Mouse (Mus musculus) layer of hippocampus, adult 2 months (tissue): Measurements from ENCODE around the gene Agmat. TPM values are rescaled to one million over a fixed set of nuclear protein-coding genes. Genes with fewer than 3 reads are reported as not detected.

Experiments
- DNase-seq, 2 experiments: peaks; one replicate each; pipeline ENCODE4 v3.0.0; 2022; ENCODE audit warnings: low spot score in 2 of 2
- H3K27ac ChIP-seq: fragments of 200-600 bp; 2 replicates; pipeline ENCODE4 v1.8.1; 2022
- H3K4me3 ChIP-seq: fragments of 200-600 bp; 2 replicates; pipeline ENCODE4 v1.8.1; 2022; ENCODE audit warnings: mild to moderate bottlenecking
- CTCF ChIP-seq: fragments of 200-600 bp; conservative IDR thresholded peaks from 2 replicates; pipeline ENCODE4 v1.8.1; 2022; ENCODE audit warnings: antibody characterized with exemption, mild to moderate bottlenecking, moderate library complexity
- total RNA-seq, 2 experiments: library from RNA; stranded (reverse); gene quantifications; 2 replicates each; pipeline ENCODE4 v1.2.3; 2021

Gene Agmat
- total RNA-seq, 2 experiments from 2014 or later: not detected

DNA sequence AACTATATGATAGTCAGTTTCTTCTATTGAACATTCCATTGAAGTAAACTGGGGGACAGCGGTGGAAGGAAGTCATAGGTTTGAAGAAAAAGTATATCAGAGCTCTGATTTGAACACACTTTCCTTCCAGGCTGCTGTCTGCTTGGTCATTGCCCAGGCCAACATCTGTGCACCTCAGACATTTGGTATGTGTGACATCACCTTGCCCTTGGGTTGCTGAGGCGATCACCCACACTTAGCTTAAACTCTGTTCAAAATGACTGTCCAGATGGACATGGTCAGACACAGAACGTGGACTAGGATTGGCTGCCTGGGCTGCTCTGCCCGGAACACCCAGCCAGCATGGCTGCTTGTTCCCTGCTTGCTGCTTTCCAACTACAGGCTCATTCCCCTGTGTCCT is 4.1 kb upstream of the Agmat start:
- DNase-seq: no peak
- no peak overlapping the region for H3K4me3 ChIP-seq
- TF ChIP-seq CTCF: no peak
- H3K27ac ChIP-seq: no peak overlapping the region

DNA sequence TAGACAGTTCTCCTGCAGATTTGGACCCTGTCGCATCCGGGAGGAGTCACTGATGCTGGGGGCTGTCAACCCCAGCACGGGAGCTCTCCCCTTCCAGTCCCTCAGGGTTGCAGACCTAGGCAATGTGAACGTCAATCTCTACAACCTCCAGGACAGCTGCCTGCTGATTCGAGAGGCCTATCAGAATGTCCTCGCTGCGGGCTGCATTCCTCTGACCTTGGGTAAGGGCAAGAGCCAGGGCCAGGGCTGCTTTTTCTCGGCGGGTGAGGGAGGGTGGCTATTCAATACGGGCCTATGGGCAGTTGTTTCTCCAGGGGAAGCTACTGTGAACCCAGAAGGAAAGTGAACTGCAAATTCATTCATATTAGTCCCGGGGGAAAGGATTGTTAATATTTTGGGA is 3.1 kb downstream of the Agmat start:
- no peak for DNase-seq
- H3K27ac ChIP-seq: no peak overlapping the region
- H3K4me3 ChIP-seq: no peak overlapping the region
- no peak for TF ChIP-seq CTCF

DNA sequence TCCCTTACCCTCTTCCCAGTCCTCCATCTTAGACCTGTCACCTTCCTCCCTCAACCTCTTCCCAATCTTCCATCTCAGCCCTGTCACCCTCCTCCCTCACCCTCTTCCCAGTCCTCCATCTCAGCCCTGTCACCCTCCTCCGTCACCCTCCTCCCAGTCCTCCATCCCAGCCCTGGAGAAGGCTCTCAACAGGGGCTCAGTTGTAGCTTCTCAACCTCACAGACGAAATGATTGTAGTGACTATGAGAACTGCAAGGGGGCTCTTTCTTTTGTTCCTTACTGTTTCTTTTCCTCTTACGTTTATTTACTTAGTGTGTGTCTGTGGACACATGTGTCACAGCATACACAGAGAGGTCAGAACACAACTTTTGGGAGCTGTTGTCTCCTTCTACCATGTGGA is 4.4 kb downstream of the Agmat start:
- no peak for TF ChIP-seq CTCF
- H3K4me3 ChIP-seq: no peak overlapping the region
- DNase-seq: no peak
- peak overlapping the region; percentile 12; the same call in 1 of the 2 replicates for H3K27ac ChIP-seq

DNA sequence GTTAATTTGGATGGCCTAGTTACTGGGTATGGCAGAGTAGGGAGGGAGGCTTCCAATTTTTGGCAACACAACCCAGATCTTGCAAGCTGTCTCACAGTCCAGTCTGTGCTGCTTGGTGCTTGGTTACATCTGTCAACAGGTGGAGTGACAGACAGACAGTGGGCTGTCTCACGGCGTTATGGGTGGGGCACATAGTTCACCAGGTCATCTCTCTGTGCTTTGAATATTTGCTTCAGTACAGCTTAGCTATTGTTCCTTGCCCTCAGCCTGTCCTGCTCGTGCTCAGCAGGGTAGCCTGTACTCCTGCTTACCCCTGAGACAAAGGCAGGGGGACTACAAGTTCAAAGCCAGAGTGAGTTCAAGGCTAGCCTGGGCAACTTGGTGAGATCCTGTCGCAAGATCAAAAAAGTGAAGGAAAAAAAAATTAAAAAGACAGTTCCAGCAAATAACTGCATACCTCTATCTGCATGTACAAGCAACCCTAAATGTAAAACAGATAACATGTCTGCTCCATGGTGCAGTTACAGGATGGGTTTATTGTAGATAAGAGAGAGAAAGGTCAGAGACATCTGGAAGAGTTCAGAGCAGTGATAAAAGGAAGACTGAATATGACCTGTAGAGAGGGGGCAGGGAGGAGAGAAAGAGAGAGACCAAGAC is 5.1 kb downstream of the Agmat start:
- no peak overlapping the region for H3K4me3 ChIP-seq
- no peak for TF ChIP-seq CTCF
- H3K27ac ChIP-seq: peak overlapping the region; percentile 12; the same call in 1 of the 2 replicates
- no peak for DNase-seq

DNA sequence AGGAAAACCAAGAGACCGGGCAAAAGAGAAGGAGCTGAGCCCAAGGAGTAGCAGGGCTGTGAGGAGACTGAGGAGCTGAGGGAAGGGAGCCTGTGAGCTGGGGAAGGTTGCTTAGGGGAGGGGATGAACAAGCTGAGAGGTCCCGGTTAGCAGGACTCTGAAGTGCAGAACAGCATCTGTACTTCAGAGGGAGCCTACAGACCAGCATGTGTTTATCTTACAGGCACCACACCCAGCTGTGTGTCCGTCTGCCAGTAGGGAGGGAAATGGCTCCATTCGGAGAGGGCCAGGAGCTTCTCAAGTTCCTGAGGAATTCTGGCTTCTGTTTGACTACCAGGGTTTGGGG is 5.6 kb downstream of the Agmat start:
- no peak overlapping the region for H3K4me3 ChIP-seq
- no peak for TF ChIP-seq CTCF
- DNase-seq: no peak
- peak overlapping the region; percentile 12; the same call in 1 of the 2 replicates for H3K27ac ChIP-seq

DNA sequence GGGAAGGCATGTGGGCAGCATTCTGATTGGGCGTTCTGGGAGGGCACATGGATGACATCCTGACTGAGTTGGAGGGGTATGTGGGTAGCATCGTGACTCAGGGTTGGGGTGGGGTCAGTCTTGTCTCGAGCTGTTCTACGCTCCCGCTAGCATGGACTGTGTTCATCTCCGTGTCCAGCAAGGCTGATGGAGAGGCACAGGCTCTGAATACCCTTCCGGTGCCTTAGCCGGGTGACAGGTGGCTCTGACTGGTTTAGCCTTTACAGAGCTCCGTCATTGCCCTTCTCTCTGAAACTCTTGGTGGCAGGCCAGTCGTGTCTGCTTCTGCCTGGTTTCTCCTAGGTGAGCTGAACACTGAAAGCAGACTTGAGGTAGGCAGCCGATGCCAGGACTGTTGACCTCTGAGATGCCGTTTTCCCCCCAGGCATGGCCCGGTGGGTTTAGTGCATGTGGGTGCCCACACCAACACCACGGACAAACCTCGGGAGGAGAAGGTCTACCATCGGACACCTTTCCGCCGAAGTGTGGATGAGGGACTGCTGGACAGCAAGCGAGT is 9.0 kb downstream of the Agmat start:
- no peak for DNase-seq
- Histone ChIP-seq H3K4me3 (no peak overlapping the region), H3K27ac (no peak overlapping the region)
- no peak for TF ChIP-seq CTCF

DNA sequence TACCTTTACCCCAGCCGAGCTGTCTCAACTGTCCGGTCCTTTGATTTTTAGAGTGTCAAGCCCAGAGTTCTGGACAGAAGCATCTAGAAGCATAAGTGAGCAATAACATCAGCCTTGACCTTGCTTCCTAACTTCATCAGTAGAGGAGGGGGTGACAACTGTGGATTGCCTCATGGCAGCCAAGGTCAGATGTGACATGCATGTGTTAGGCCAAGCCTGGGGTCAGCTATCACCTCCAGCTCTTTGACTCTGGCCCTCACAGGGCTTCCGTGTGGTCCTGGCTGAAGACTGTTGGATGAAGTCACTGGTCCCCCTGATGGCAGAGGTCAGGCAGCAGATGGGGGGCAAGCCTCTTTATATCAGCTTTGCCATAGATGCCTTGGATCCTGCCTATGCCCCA is 10.7 kb downstream of the Agmat start:
- no peak for DNase-seq
- no peak overlapping the region for H3K4me3 ChIP-seq
- no peak overlapping the region for H3K27ac ChIP-seq
- no peak for TF ChIP-seq CTCF

DNA sequence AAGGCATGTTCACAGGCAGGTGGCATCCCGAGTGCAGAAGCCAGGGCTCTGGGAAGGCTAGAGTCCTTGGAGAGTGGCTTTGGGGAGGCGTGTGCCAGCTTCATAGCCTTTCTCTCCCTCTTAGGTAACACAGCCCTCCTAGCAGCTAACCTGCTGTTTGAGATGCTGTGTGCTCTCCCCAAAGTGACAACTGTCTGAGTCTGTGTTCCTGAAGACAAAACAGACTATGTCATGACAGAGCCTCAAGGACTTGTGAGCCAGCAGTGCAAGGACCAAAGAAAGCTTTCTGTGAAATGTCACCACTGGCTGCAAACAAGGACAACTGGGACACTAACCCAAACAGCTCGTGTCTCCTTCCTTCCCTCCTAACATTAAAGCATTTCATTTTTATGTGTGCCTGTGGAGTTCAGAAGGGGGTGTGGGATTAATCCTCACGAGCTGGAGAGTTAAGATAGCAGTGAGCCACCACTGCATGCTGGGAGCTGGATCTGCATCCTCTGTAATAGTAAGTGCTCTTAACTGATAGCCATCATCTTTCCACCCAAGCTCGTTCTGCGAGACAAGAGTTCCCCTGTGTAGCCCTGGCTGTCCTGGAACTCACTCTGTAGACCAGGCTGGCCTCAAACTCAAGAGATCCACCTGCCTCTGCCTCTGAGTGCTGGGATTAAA is 12.5 kb downstream of the Agmat start:
- no peak for TF ChIP-seq CTCF
- no peak for DNase-seq
- H3K4me3 ChIP-seq: no peak overlapping the region
- H3K27ac ChIP-seq: no peak overlapping the region

DNA sequence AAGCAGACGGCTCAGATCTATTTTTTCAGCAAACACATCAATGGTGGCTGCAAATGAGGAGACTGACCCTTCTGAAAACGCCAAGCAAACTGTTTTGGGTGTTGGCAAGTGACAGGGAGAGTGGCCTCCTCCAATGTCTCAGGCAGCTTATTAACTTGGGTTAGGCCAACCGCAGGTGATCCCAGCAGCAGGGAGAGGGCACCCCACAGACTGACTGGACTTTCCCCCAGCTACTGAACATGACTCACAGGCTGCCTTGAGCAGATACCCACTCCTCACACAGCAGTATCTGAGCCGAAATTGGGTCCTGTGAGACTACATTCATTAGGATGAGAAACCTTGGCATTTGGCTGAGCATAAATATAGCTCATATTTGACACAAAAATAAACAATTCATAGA is 14.5 kb downstream of the Agmat start:
- DNase-seq: no peak
- H3K4me3 ChIP-seq: no peak overlapping the region
- no peak overlapping the region for H3K27ac ChIP-seq
- no peak for TF ChIP-seq CTCF

DNA sequence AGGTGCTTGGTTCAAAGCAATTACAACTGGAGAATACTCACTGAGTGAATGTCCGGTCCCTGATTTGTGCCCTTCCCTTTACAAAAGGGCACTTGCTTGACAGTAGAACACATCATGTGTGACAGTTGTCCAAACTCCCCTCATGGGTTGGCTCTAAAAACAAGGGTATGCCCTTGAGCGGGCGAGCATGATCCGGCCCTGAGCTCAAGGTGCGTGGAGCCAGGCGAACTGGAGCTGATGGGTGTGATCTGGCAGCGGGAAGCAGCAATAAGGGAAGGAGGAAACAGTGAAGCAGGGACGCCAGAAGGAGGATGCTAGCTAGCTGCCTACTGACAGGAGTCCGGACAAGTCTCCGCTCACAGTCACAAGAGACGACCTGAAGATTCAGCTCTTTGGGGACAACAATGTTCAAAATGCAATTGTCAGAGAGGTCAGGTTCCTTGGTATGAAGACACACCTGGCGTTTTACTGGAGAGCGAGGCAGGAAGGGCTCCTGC is 15.7 kb downstream of the Agmat start:
- DNase-seq: no peak
- Histone ChIP-seq H3K4me3 (no peak overlapping the region), H3K27ac (no peak overlapping the region)
- no peak for TF ChIP-seq CTCF

DNA sequence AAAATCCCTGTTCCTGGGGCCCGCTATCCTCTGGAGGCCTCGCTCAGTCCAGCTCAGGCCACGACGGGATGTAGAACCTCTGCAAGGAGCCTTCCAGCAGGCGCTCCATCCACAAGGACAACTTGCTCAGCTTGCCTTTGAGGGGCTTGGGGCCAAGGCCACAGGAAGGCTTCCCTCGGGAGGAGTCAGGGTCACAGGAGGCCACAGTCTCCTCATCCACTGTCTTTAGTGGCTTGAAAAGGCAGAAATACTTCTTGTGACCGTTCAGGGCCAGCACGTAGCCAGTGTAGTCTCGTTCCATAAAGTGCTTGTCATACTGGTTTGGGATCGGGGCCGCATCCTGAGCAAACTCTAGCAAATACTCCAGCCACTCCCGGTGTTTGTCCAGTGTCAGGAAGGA is 17.0 kb downstream of the Agmat start:
- DNase-seq: no peak
- TF ChIP-seq CTCF: no peak
- Histone ChIP-seq H3K4me3 (no peak overlapping the region), H3K27ac (no peak overlapping the region)

DNA sequence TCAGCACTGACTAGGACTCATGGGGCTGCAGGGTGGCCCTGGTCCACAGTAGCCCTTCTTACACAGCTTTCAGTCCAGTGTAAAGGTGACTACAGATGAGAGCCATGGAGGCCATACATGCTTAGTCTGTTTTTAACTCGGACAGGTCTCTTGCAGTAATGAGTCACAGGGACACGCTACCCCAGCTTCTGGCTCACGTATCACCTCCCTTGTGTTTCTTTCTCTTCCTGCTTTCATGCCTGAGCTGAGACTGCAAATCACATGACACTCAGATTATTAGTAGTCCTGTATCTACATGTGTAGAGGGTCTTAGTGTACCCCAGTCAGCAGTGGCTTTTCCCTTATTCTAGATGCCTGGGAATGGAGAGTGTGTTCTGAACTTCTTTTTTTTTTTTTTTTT is 18.5 kb downstream of the Agmat start:
- TF ChIP-seq CTCF: no peak
- Histone ChIP-seq H3K4me3 (no peak overlapping the region), H3K27ac (no peak overlapping the region)
- DNase-seq: no peak

DNA sequence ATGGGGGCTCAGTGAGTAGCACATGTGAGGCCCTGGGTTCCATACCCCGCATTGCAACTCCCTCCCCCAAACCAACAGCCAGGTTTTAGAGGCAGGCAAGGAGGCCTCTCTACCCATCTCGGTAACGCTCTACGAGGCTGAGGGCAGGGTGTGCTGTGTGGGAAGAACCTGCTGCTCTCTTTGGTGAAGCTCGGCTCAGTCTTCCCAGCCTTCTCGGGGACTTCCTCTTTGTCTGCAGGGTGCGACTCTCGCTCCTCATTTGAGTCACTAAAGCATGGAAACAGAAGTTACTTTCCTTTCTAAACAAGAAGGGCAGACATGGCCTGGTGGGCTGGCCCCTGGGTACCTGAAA is 19.8 kb downstream of the Agmat start:
- Histone ChIP-seq H3K4me3 (no peak overlapping the region), H3K27ac (peak overlapping the region; percentile 81)
- no peak for DNase-seq
- TF ChIP-seq CTCF: no peak
